ENCODE assay signal across 8 mouse cellular contexts in genomic region chr7:17025505-17025894, GRCm38 (mm10). TPM values are rescaled to one million over a fixed set of nuclear protein-coding genes. Genes with fewer than 3 reads are reported as not detected.
DNase-seq lines count a peak whose midpoint lies in the region; ATAC-seq and TF ChIP-seq lines count a peak whose summit lies in the region.

No protein-coding gene starts in this region.

- no peak for TF ChIP-seq CTCF in thymus, adult 2 months (IDR thresholded peaks at IDR 0.05; ENCODE audit: borderline replicate concordance, control insufficient read depth, extremely low read depth, insufficient read depth, low read length, poor library complexity)

- no peaks in the 10 kb centered on the region for H3K27me3 ChIP-seq in heart, embryonic 12.5 days (replicated peaks)
- no peaks in the 10 kb centered on the region for H3K27me3 ChIP-seq in thymus, adult 2 months (ENCODE audit: control insufficient read depth, insufficient read depth, low read length)
- H3K27me3 ChIP-seq in limb, embryonic 10.5 days (ENCODE audit: low read depth, poor library complexity, severe bottlenecking): no peaks in the 10 kb centered on the region

- peaks cover 49% of the 10 kb centered on the region for H3K4me1 ChIP-seq in heart, embryonic 12.5 days (replicated peaks)
- peaks cover 43% of the 10 kb centered on the region for H3K4me1 ChIP-seq in thymus, adult 2 months (replicated peaks; ENCODE audit: control insufficient read depth, insufficient read depth, low read length)
- peaks cover 35% of the 10 kb centered on the region for H3K4me1 ChIP-seq in limb, embryonic 10.5 days

- DNase-seq in heart, adult 11 months: no peak
- DNase-seq in thymus, adult 2 months: no peak
- no peak for DNase-seq in thymus, postnatal 0 days (ENCODE audit: low spot score)
- DNase-seq in limb, embryonic 10.5 days (ENCODE audit: low spot score): no peak
- DNase-seq in right cerebral cortex, postnatal 4 days: no peak
- no peak for DNase-seq in embryo, embryonic 10 days (ENCODE audit: low spot score)
- no peak for DNase-seq in thymus, postnatal 25 days

- peak overlapping the region; percentile 93 for H3K9ac ChIP-seq in heart, embryonic 12.5 days

- 60% methylated on average over 4 of the region's 4 CpGs for WGBS in heart, embryonic 12.5 days
- WGBS in thymus, adult 2 months: 31% methylated on average over 4 of the region's 4 CpGs
- 84% methylated on average over 4 of the region's 4 CpGs for WGBS in limb, embryonic 10.5 days

- no peak for ATAC-seq in heart, embryonic 12.5 days (ENCODE audit: insufficient number of reproducible peaks, low FRiP score)

- no peak overlapping the region for H3K4me3 ChIP-seq in heart, embryonic 12.5 days
- H3K4me3 ChIP-seq in thymus, adult 2 months (ENCODE audit: control insufficient read depth, insufficient read depth, low read length): no peak overlapping the region
- 0 out of 2 replicates have a peak overlapping the region, but pooled peaks have one; percentile 7 for H3K4me3 ChIP-seq in limb, embryonic 10.5 days

- H3K27ac ChIP-seq in heart, embryonic 12.5 days (ENCODE audit: poor library complexity, severe bottlenecking): 0 out of 2 replicates have a peak overlapping the region, but pooled peaks have one; percentile 22
- peak overlapping the region; percentile 26; the same call in 1 of the 2 replicates for H3K27ac ChIP-seq in thymus, adult 2 months (ENCODE audit: control insufficient read depth, insufficient read depth, low read length)
- no peak overlapping the region for H3K27ac ChIP-seq in limb, embryonic 10.5 days

- no peaks in the 10 kb centered on the region for H3K9me3 ChIP-seq in heart, embryonic 12.5 days (replicated peaks)
- H3K9me3 ChIP-seq in limb, embryonic 10.5 days (replicated peaks): no peaks in the 10 kb centered on the region

- H3K36me3 ChIP-seq in heart, embryonic 12.5 days: peaks cover 26% of the 10 kb centered on the region
- peaks cover 18% of the 10 kb centered on the region for H3K36me3 ChIP-seq in thymus, adult 2 months (ENCODE audit: control insufficient read depth, insufficient read depth, low read length)
- peaks cover 55% of the 10 kb centered on the region for H3K36me3 ChIP-seq in limb, embryonic 10.5 days

- no peak for TF ChIP-seq POLR2A in thymus, adult 2 months (IDR thresholded peaks at IDR 0.05; ENCODE audit: control insufficient read depth, extremely low read depth, insufficient read depth, low read length, poor library complexity)

- H3K4me2 ChIP-seq in heart, embryonic 12.5 days: peak overlapping the region; percentile 86

RNA-seq across cellular contexts. Expression of gene Ppp5c, which starts 2.2 kb away (rescaled TPM):
- 87.3 and 91.9 TPM in 2 replicates for polyA plus RNA-seq in heart, embryonic 12.5 days (2016; fragmentation: Nextera tagmentation; extraction: Ambion mirVana)
- 359 and 363 TPM in 2 replicates for polyA plus RNA-seq in thymus, adult 2 months (2012; rRNA removed)
- 120 TPM in 2 replicates for polyA plus RNA-seq in thymus, postnatal 0 days (2015; fragmentation: Nextera tagmentation; extraction: Ambion mirVana)
- polyA plus RNA-seq in limb, embryonic 10.5 days (2016; fragmentation: Nextera tagmentation; extraction: Ambion mirVana): 149 and 158 TPM in 2 replicates

RNA-seq across cellular contexts. Expression of gene Ccdc8, which starts 33.0 kb away (rescaled TPM):
- 19.6 and 29.4 TPM in 2 replicates for polyA plus RNA-seq in heart, embryonic 12.5 days (2016; fragmentation: Nextera tagmentation; extraction: Ambion mirVana)
- 1.5 and 2.0 TPM in 2 replicates for polyA plus RNA-seq in thymus, adult 2 months (2012; rRNA removed)
- 3.7 and 4.7 TPM in 2 replicates for polyA plus RNA-seq in thymus, postnatal 0 days (2015; fragmentation: Nextera tagmentation; extraction: Ambion mirVana)
- polyA plus RNA-seq in limb, embryonic 10.5 days (2016; fragmentation: Nextera tagmentation; extraction: Ambion mirVana): 13.7 and 13.8 TPM in 2 replicates

RNA-seq across cellular contexts. Expression of gene Hif3a, which starts 36.7 kb away (rescaled TPM):
- 36.8 and 38.2 TPM in 2 replicates for polyA plus RNA-seq in heart, embryonic 12.5 days (2016; fragmentation: Nextera tagmentation; extraction: Ambion mirVana)
- polyA plus RNA-seq in thymus, adult 2 months (2012; rRNA removed): 2.8 and 8.9 TPM in 2 replicates
- polyA plus RNA-seq in thymus, postnatal 0 days (2015; fragmentation: Nextera tagmentation; extraction: Ambion mirVana): 1.5 and 2.4 TPM in 2 replicates
- 5.9 and 7.4 TPM in 2 replicates for polyA plus RNA-seq in limb, embryonic 10.5 days (2016; fragmentation: Nextera tagmentation; extraction: Ambion mirVana)

RNA-seq across cellular contexts. Expression of gene Gm42372, which starts 42.6 kb away (rescaled TPM):
- 0.14 and 0.15 TPM in 2 replicates for polyA plus RNA-seq in heart, embryonic 12.5 days (2016; fragmentation: Nextera tagmentation; extraction: Ambion mirVana)
- 2.3 TPM in 2 replicates for polyA plus RNA-seq in thymus, adult 2 months (2012; rRNA removed)
- 0.33 and 0.49 TPM in 2 replicates for polyA plus RNA-seq in thymus, postnatal 0 days (2015; fragmentation: Nextera tagmentation; extraction: Ambion mirVana)
- 0.96 and 0.98 TPM in 2 replicates for polyA plus RNA-seq in limb, embryonic 10.5 days (2016; fragmentation: Nextera tagmentation; extraction: Ambion mirVana)

RNA-seq across cellular contexts. Expression of gene Psg16, which starts 48.3 kb away (rescaled TPM):
- polyA plus RNA-seq in heart, embryonic 12.5 days (2016; fragmentation: Nextera tagmentation; extraction: Ambion mirVana): 0.06 and 0.14 TPM in 2 replicates
- polyA plus RNA-seq in thymus, adult 2 months (2012; rRNA removed): not detected in 2 replicates
- 0.05 and 0.08 TPM in 2 replicates for polyA plus RNA-seq in thymus, postnatal 0 days (2015; fragmentation: Nextera tagmentation; extraction: Ambion mirVana)
- 0.05 and 0.06 TPM in 2 replicates for polyA plus RNA-seq in limb, embryonic 10.5 days (2016; fragmentation: Nextera tagmentation; extraction: Ambion mirVana)
